Mouse (Mus musculus): ENCODE data around the gene Pttg1ip. TPM values are rescaled to one million over a fixed set of nuclear protein-coding genes. Genes with fewer than 3 reads are reported as not detected.

Pttg1ip gene
- total RNA-seq (2015; ENCODE audit: low replicate concordance) (58.8 and 73.6 TPM in 2 replicates), total RNA-seq (2017; ENCODE audit: low replicate concordance) (72.6 and 78.0 TPM in 2 replicates)

GRCm38 (mm10) chr10:77581408-77582284 lies at the start of gene Pttg1ip:
Gene Pttg1ip (plus strand): TSS chr10:77581720.
- ATAC-seq (replicated peaks; ENCODE audit: low FRiP score, poor library complexity, severe bottlenecking), result peak; percentile 95

- no peak for ATAC-seq (replicated peaks; ENCODE audit: low FRiP score, poor library complexity, severe bottlenecking)
Measured at GRCm38 (mm10) chr10:77532020-77532413, 49.5 kb upstream of the Pttg1ip start.

GRCm38 (mm10) chr10:77536727-77537126 lies 44.8 kb upstream of the Pttg1ip start:
- no peak for ATAC-seq (replicated peaks; ENCODE audit: low FRiP score, poor library complexity, severe bottlenecking)

DNA sequence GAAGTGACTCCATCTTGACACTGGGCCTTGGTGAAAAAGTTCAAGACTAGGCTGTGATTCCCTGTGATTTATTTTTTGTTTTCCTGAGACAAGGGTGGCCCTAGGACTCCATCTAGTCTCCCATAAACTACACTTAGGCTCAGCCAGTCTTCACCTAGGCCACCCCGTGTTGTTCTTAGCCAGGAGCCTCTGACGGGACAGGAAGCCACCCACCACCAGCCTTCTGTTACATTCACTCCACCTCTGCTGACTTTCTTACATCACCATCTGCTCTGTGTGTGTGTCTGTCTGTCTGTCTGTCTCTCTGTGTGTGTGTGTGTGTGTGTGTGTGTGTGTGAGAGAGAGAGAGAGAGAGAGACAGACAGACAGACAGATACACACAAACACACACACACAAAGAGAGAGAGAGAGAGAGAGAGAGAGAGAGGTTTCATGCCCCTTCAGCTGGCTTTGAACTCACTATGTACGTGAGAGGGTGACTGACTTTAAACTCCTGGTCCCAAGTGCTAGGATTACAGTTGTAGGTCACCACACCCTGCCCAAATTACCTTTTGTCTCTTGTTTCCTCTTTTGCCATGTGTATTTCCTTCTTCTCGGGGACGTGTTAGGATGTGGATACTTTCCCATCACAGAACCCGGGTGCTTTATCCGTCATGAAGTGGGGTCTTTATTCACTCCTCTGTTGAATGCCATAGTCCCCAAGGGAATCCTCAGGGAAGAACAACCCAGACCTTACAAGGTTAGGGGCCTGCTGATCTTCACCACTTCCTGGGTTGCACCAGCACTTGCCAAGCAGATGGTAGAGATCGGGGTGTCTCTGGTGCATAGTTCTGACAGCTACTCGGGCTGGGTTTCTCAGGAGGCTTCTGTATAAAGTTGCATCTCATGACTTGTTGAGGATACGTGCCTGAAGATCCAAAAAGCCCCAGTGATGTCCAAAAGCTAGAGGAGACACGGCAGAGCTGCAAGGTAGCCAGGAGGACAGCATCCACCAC lies 44.0 kb upstream of the Pttg1ip start:
- ATAC-seq (replicated peaks; ENCODE audit: low FRiP score, poor library complexity, severe bottlenecking), result no peak

DNA sequence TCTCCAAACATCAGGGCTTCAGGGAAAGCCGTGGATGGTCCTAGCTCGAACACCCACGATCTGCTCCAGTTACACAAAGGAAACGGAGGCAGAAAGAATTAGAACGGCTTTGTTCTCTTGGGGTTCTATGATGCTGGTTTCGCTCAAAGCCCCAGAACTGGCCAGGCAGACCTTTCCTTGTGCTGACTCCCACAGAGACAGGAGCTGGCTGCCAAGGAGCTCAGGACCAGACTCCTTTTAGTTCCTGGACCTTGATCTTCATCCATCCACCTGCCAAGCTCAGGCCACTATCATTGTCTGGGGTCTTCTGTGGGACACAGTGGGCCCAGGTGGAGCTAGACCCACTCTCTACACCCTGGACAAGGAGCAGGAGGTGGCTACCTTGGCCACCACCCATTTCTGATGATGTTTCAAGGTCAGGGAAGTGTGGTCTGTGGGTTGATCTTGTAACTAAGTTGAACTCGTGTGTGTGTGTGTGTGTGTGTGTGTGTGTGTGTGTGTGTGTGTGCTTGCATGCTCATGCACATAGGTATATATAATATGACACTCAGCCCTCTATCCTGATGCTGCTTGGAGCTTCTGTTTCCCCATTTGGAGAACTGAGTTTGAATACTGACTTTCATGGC lies 42.1 kb upstream of the Pttg1ip start:
- ATAC-seq (replicated peaks; ENCODE audit: low FRiP score, poor library complexity, severe bottlenecking), result no peak

DNA sequence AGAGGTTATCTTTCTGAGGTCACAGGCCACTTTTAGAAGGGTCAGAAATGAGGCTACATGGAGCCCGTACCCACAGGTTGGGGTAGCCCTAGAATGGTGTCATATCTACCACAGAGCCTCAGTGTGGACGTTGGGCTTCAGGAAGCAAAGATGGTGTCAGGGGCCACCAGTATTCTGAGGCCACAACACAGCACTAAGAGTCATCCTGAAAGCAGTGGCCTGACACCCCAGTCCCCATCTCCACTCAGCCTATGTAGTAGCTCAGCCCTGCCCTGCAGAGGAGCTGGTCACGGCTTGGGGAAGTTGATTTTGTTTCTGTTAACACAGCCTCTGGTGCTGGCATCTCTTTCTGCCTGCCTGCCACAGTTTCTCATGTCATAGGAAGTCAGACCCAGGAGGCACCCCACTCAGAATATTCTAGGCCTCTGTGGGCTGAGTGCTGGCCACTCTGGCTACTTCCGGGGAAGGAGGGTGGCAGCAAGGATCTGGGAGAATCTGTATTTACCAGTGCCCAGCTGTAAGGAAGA lies 40.9 kb upstream of the Pttg1ip start:
- no peak for ATAC-seq (replicated peaks; ENCODE audit: low FRiP score, poor library complexity, severe bottlenecking)

- no peak; the same call in 1 of the 2 replicates for ATAC-seq (replicated peaks; ENCODE audit: low FRiP score, poor library complexity, severe bottlenecking)
Measured at GRCm38 (mm10) chr10:77541864-77542666, 39.5 kb upstream of the Pttg1ip start.

DNA sequence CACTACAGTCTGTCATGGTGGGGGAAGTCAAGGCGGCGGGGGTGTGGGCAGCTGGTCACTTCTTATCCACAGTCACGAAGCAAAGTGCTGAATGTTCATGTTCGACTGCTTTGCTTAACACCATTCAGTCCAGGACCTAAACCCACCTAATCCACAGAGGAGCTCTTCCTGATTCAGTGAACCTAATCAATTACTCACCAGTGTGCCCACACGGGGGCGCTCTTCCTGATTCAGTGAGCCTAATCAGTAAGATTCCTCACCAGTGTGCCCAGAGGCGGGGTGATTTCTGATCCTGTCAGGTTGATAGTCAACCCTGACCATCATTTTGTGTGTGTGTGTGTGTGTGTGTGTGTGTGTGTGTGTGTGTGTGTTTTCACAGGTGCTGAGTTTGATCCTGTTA lies 38.3 kb upstream of the Pttg1ip start:
- ATAC-seq (replicated peaks; ENCODE audit: low FRiP score, poor library complexity, severe bottlenecking), result peak; percentile 67

DNA sequence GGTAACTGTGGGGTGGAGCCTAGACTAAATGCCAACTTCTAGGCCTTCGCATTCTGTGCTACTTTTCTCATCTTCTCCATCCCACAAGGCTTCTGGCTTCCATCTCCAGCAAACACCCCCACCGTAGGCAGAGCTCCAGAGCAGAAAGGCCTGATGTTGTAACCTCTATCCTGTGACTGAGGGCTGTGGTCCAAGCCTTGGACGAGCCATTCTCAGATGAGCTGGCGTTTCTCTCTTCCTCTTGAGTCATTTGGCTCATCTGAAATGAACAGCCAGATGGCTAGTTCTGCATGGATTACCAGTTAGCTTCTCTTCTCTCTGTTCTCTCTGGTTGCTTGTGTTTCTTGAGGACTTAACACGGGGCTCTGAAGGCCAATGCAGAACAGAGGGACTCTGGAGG lies 36.6 kb upstream of the Pttg1ip start:
- ATAC-seq (replicated peaks; ENCODE audit: low FRiP score, poor library complexity, severe bottlenecking), result no peak

GRCm38 (mm10) chr10:77548576-77548975 lies 32.9 kb upstream of the Pttg1ip start:
- ATAC-seq (replicated peaks; ENCODE audit: low FRiP score, poor library complexity, severe bottlenecking), result no peak

DNA sequence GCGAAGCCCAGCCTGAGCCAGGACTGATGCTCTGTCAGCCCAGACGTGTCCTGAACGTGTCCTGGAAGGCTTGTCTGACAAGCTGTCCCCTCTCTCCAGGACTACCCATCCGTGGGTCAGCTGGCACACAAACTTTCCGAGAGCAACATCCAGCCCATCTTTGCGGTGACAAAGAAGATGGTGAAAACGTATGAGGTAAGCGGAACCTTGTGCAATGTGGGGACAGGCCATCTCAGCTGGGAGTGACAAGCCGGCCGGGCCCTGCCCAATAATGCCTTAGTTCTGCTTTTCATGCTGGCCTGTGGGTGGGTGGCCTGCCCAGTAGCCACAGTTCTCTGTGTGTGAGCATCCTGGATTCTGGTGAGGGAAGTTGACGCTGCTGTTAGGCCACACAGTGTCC lies 30.6 kb upstream of the Pttg1ip start:
- no peak for ATAC-seq (replicated peaks; ENCODE audit: low FRiP score, poor library complexity, severe bottlenecking)

DNA sequence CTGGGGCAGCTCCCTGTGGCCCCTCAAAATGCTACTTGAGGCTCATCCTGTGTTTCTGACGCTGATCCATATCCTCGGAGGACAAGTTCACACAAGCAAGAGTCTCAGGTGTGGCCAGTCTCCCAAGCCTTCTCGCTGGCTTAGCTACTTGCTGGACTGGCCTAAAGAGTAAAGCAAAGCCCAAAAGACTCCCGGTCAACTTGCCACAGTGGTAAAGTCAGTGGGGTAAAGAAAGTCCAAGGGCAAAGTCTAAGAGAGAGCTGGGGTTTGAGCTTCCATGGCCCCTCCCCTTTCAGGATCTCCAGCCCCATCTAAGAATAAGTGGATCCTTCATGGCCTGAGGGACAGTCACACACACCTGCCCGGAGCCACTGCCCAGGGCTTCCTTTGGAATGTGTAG lies 29.4 kb upstream of the Pttg1ip start:
- no peak for ATAC-seq (replicated peaks; ENCODE audit: low FRiP score, poor library complexity, severe bottlenecking)

- no peak for ATAC-seq (replicated peaks; ENCODE audit: low FRiP score, poor library complexity, severe bottlenecking)
Measured at GRCm38 (mm10) chr10:77553285-77553684, 28.2 kb upstream of the Pttg1ip start.

- no peak for ATAC-seq (replicated peaks; ENCODE audit: low FRiP score, poor library complexity, severe bottlenecking)
Measured at GRCm38 (mm10) chr10:77554918-77555317, 26.6 kb upstream of the Pttg1ip start.

DNA sequence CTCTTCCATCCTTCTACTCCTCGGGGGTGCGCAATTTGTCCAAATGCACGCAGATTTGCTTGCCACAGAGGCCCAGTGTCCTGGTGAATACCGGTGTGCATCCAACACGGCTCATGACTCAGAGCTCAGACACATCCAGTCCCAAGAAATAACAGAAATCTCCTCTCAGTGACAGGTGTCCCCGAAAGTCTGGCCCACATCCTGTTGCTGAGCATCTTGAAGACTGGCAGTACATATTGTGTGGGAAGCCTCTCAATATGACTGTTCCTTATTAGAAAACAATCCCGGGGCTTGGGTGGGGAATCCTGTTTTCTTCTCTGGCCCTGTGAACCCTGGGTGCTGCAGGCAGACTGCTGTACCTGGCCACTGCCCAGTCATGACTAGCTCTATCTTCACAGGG lies 24.9 kb upstream of the Pttg1ip start:
- no peak for ATAC-seq (replicated peaks; ENCODE audit: low FRiP score, poor library complexity, severe bottlenecking)

GRCm38 (mm10) chr10:77557641-77558040 lies 23.9 kb upstream of the Pttg1ip start:
- ATAC-seq (replicated peaks; ENCODE audit: low FRiP score, poor library complexity, severe bottlenecking), result no peak

DNA sequence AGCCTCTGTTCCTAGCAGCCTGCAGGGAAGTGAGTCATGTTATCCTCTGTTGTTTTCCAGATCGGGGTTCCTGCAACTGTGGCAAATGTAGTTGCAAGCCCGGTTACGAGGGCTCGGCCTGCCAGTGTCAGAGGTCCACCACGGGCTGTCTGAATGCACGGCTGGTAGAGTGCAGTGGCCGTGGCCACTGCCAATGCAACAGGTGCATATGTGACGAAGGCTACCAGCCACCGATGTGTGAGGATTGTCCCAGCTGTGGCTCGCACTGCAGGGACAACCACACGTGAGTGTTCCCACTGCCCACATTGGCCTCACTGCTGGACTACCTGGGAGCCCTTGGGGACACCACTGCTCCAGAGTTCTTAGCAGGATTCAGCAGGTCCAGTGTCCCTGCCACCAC lies 21.4 kb upstream of the Pttg1ip start:
- ATAC-seq (replicated peaks; ENCODE audit: low FRiP score, poor library complexity, severe bottlenecking), result no peak

- 0 out of 2 replicates have a peak, but pooled peaks have one; percentile 36 for ATAC-seq (replicated peaks; ENCODE audit: low FRiP score, poor library complexity, severe bottlenecking)
Measured at GRCm38 (mm10) chr10:77560830-77561229, 20.7 kb upstream of the Pttg1ip start.

- no peak for ATAC-seq (replicated peaks; ENCODE audit: low FRiP score, poor library complexity, severe bottlenecking)
Measured at GRCm38 (mm10) chr10:77561508-77561907, 20.0 kb upstream of the Pttg1ip start.
